Mouse (Mus musculus) cerebellum, postnatal 36 days (tissue): Measurements from ENCODE around the gene Olfr547.
"Not testable (repeated sequence)": the region's sequence is repeated elsewhere in the genome, so short reads cannot be mapped to it uniquely, and the experiment has no call there.

ENCODE experiments used
- DNase-seq, 2 experiments: peaks; one replicate each; pipeline ENCODE4 v3.0.0; 2021 to 2022; ENCODE audit warnings: mixed read lengths in 2 of 2

Gene Olfr547

GRCm38 (mm10) chr7:102534449-102534848, at the start of gene Olfr547:
Gene Olfr547 (plus strand): TSS chr7:102534749.
- no peak for DNase-seq

GRCm38 (mm10) chr7:102484766-102485165, 49.8 kb upstream of the Olfr547 start:
- not testable (repeated sequence) for DNase-seq

DNA sequence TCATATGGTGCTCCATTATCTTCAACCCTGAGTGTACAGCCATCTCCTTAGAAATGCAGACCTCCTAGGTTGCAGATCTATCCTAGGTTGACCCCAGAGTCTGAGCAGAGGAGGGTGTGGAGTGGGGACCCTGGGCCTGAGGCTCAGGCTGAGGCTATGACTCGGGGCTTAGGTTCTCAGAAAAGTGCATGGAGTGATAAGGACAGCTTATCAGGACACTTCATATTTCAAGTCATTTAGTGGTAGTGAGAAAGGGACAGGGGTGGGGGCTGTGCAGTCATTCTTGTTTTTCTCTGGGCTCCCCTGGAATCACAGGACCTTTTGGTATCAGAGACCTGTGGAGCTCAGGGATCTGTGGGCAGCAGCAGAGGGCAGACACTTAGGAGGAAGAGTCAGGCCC, 48.4 kb upstream of the Olfr547 start:
- DNase-seq: no peak

DNA sequence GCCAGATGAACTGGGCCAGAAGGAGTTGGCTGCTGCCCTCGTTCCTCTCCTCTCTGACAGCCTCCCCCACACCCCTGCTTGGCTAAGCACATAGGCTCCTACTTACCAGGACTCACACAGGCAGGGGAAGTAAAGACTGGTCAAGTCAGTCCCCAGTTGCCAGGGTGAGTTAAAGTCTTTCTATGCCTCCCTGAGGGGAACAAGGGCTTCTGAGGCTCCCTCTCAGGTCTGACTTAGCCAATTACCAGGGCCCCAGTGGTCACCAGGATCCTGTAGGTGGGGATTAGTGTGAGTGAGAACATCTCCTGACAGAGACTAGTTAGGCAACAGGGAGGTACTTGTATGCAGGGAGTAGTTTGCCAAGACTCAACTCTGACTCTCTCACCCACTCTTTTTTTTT, 46.4 kb upstream of the Olfr547 start, which contains the start of gene Olfr544:
Olfr544 (minus strand) TSS at position 153 of the 400 bp plus-strand sequence.
- DNase-seq: no peak

DNA sequence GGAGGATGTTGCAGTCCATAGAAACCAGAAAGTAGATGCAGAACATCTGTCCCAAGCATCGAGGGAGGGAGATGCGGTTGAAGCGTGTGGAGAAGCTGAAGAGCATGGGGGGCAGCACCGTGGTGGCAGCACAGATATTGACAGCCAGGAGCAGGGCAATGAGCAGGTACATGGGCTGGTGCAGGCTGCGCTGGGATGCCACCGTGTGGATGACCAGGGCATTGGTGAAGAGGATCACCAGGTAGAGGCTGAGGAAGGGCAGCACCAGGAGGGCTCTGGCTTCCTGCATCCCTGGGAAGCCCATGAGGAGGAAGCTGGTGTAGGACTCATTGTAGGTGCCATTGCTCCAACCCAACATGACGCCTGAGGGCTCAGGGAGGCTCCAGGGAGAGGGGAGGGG, 40.1 kb upstream of the Olfr547 start:
- not testable (repeated sequence) for DNase-seq

DNA sequence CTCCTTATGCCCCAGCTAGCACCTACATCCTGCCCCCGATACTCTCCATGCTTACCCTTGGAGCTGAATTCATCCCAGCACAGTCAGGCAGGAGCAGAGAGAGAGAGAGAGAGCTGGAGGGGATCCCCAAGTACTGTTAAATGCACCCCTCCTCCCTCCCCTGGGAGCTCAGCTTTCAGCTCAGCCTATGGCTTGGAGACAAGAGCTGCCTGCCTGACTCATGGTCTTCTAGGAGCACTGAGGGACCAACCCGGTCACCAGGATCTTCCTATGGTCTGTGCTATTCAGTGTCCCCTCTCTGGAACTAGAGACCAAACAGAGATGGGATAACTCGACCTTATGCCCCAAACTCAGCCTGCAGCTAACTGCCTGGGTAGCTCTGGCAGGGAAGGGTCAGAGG, 35.1 kb upstream of the Olfr547 start, which contains the start of gene Olfr545:
Olfr545 (minus strand) TSS at position 101 of the 400 bp plus-strand sequence.
- no peak for DNase-seq

GRCm38 (mm10) chr7:102501986-102502385, 32.6 kb upstream of the Olfr547 start:
- DNase-seq: peak; percentile 35 to 50

GRCm38 (mm10) chr7:102506848-102507247, 27.7 kb upstream of the Olfr547 start:
- peak; percentile 78 to 87 for DNase-seq

GRCm38 (mm10) chr7:102508066-102508465, 26.5 kb upstream of the Olfr547 start:
- DNase-seq: no peak

DNA sequence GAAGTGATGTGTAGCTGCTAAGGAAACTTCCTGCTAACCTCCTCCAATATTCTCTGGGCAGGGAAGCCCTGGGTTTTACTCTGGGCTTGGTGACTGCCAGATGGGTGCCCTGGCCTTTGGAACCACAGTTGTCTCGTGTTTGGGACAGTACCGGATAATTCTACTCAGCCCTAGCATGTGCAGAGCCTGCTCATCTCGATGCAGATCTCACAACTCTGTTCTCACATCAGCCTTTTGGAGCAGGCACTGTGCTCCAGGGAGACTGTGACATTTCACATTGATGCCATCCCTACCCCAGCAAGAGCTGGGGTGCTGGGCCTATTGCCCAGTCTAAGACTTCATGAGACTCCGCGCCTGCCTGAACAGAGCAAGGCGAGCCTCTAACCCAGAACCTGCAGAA, 25.9 kb upstream of the Olfr547 start:
- DNase-seq: no peak

DNA sequence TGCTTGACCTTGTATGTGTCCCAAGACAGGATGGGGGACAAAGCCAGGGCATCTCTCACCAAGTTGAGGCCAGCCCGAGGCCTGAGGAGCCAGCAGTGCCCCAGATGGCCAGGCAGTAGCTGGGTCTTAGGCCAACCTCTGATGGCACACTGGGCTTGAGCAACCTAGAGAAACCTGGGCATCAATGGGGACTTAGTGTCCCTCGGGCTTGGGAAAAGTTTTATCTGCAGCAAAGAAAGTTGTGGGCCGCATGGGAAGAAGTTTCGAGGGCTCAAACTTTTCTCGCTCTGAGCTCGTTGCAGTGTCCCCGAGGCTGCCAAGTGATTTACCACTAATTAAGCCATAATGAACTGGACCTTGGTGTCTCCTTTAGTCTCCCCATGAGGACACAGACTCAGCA, 24.8 kb upstream of the Olfr547 start:
- no peak for DNase-seq

DNA sequence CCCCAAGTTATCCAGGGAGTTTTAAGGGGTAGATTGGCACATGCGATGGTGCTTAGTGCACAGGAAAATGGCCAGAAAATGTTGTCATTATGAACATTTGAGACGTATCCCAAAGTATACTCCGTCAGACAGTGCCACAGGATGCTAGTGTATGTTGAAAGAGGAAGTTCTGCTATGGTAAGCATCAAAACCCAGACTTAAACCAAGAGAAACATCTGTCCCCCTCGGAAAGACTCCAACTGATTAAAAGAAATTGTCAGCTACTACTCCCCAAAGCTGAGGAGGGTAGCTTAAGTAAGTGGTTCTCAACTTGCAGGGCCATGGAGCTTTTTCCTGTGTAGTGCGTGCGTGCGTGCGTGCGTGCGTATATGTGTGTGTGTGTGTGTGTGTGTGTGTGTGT, 22.6 kb upstream of the Olfr547 start:
- no peak for DNase-seq

- peak; percentile 87 to 90 for DNase-seq
These were observed 21.6 kb upstream of the Olfr547 start for GRCm38 (mm10) chr7:102512814-102513435.

DNA sequence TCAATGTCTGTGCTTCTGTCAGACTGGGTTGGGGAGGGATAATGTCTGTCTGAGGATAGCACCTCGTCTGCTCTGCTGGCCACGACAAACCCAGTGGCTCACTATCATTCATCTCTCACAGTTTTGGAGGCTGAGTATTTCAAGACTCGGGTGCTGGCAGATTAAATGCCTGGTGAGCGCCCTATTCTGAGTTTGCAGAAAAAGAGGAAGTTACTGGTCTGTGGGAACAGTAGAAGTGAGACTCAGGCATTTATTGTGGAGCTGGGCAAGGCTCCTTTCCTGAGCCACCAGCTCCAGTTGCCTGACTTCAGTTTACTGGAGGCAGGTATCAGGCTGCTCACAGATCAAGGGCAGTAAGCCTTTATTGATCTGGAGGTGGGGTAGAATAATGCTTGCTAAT, 20.4 kb upstream of the Olfr547 start:
- DNase-seq: no peak

- DNase-seq: peak; percentile 46 to 54
These were observed 18.1 kb upstream of the Olfr547 start for GRCm38 (mm10) chr7:102516261-102517050.

DNA sequence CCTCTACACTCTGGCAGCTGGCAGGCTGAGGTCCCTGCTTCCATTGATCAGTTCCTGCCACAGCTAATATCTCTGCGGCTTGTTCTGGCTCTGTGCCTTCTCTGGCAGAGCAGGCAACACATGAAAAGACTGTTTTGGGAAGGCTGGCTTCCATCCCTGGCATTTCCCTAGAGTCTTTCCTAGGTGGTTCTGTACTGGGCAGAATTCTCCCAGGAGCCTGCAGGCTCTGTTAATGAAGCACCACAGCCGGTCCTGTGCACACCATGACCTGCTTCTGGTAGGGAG, 17.6 kb upstream of the Olfr547 start:
- DNase-seq: no peak

GRCm38 (mm10) chr7:102529052-102529451, 5.5 kb upstream of the Olfr547 start:
- no peak for DNase-seq

DNA sequence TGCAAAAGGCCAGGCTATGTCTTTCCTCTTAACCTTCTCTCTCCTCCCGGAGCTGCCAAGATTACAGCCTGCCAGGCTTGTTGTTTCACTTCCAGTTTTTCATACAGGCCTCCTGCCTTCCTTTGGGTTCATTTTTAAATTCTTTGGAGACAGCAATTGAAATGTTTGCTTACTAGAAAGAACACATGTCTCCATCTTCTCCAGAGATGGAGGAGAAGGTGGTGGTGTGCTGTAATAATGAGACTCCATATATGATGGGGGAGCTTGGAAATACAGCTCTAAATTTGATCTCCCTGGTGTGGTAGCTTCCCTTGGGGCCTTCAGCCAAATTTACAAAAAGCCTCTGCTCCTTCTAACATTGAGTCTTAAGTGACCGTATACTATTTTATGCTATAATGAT, 6.0 kb downstream of the Olfr547 start, which contains the start of gene Olfr548-ps1:
Olfr548-ps1 (plus strand) TSS at position 301 of the 400 bp plus-strand sequence.
- no peak for DNase-seq

- DNase-seq: no peak
These were observed 6.7 kb downstream of the Olfr547 start for GRCm38 (mm10) chr7:102541251-102541650.

DNA sequence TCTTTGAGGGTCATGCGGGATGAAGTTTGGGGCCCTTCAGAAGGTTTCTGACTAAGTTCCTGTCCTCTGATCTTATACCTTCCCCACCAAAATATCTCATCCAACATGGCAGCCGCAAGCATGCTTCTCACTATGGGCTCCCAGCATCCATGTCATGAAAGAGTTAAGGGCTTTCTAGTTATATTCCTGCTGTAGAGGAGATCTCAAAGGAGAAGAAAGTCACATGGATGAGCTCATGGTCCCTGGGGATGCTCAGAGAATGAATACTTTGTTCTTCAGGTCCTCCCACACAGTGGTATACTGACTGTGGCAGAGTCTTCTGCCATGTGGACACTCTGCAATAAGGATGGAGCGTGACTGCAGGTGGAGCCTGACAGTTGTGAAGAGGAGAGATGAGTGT, 15.0 kb downstream of the Olfr547 start, which contains the start of gene Olfr549:
Olfr549 (plus strand) TSS at position 301 of the 400 bp plus-strand sequence.
- DNase-seq: no peak

DNA sequence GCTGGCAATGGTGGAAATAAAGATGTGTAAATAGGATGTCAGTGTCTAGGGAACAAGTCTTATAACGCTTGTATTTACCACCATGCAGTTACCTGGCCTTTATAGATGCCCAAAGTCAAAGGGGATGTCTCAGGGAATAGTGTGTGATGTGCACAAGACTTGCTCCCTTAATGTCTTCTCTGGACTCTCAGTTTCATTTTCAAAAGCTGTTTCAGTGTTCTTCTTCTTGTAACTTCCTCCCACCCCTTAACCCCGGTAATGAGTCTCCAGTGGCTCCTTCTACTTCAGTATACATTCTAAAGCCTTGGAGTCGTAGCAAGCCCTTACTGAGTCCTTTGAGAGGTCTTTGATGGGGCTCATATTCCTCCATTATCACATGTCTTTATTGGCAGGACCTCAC, 18.7 kb downstream of the Olfr547 start:
- DNase-seq: no peak

- peak; percentile 36 to 40 for DNase-seq
These were observed 30.7 kb downstream of the Olfr547 start, which contains the start of gene Trim21 for GRCm38 (mm10) chr7:102564999-102565997. Gene Trim21 (minus strand): TSS chr7:102565486.

DNA sequence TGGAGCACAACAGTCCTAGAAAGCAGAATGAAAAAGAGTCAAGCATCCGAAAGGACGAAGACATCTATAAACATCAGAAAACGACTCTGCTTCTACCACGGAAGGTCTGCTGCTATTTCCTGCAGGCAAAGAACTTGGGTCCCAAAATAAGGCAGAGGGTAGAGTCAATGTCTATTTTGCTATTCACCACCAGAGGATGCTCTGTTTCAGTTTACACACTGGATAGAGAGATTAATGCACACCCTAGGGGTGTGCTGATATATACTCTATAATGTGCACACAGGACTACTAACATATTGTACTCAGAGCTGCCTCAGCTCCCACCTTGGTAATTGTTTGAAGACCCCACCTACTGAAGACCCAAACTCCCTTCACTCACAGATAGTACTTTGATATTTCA, 31.7 kb downstream of the Olfr547 start:
- no peak for DNase-seq
